Mouse (Mus musculus) olfactory bulb, adult 2 months (tissue): Measurements from ENCODE around the gene Tspan3.

Experiments
- CTCF ChIP-seq: fragments of 200-500 bp; IDR thresholded peaks from 2 replicates; pipeline ENCODE4 v1.5.1; 2012; ENCODE audit warnings: low read depth, mild to moderate bottlenecking, low read length, moderate library complexity; ENCODE audit not compliant: insufficient read depth
- POLR2A ChIP-seq: fragments of 200-500 bp; IDR thresholded peaks from 2 replicates; pipeline ENCODE4 v1.6.1; 2012; ENCODE audit warnings: mild to moderate bottlenecking, low read depth, low read length, moderate library complexity; ENCODE audit not compliant: insufficient read depth

DNA sequence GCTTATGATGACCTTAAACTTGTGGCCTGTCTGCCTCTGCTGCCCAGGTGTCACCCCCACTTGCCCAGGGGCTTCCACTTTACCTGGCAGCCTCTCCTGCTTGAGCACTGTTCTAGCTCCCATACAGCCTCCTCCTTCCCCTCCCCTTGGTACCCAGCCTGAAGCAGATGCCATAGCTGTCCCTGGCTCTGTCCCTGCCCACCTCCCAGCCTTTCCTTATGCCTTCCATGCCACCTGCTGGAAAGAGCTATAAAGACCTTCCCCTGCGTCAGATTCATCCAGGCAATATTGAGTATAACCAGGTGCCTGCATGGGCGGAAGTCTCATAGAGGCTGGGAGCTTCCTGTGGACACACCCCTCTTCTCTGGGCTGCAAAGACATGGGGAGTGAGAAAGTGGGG lies 45.6 kb downstream of the Tspan3 start:
- TF ChIP-seq CTCF (no peak), POLR2A (no peak)
